Mouse (Mus musculus) bone marrow macrophage, adult 2 months (primary cell): ENCODE measurements around the gene Gse1.

Experiments used
- CTCF ChIP-seq: IDR thresholded peaks from 2 replicates; pipeline ENCODE4 v1.5.1; 2012; ENCODE audit warnings: low read depth, mild to moderate bottlenecking, low read length, moderate library complexity
- POLR2A ChIP-seq: IDR thresholded peaks from 2 replicates; pipeline ENCODE4 v1.6.1; 2012; ENCODE audit warnings: mild to moderate bottlenecking, low read depth, low read length, borderline replicate concordance

DNA sequence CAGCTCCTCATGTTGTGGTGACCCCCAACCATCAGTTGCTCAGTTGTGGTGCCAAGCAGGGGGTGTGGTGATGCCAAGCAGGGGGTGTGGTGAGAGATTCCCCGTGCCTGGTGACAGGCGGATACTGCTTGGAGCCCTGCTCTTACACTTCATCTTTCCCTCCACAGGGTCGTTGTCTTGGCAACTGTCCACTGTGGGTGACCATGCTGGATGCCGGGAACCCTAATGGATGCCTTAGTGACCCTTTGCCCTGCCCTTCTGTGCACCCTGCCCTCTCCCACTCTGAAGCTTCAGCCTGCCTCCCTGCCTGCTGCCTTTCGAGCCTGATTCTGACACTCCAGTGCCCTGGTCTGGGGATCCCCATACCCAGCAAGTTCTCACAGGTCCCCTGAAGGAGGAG is 109.4 kb downstream of the Gse1 start:
- TF ChIP-seq POLR2A (no peak), CTCF (no peak)
